Mouse (Mus musculus) embryo, embryonic 10 days (tissue): Measurements from ENCODE around the gene Tmtc4.

Experiments
- DNase-seq: peaks from one replicate; pipeline ENCODE4 v3.0.0-alpha.2; 2015; ENCODE audit warnings: low spot score

The Tmtc4 gene

GRCm38 (mm10) chr14:122974854-122975570 lies 8.8 kb downstream of the Tmtc4 start:
- DNase-seq, result no peak

DNA sequence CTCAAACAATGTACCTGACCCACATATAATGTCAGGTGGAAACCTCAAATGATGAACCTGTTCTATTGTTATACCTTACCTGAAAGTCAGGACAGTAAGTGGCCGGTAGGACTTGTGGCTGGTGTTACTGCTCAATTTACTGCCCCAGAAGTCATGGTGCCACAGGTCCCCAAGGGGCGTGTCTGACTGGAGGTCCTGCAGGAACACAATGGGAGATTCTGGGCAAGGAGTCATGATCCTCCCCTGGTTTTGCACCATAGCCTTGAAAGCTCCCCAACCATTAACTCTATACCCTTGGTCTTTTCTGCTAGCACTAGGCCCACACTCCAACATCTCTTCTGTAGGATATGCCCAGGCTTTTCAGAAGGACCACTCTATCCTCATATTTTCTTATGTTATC lies 10.7 kb downstream of the Tmtc4 start:
- DNase-seq, result no peak

DNA sequence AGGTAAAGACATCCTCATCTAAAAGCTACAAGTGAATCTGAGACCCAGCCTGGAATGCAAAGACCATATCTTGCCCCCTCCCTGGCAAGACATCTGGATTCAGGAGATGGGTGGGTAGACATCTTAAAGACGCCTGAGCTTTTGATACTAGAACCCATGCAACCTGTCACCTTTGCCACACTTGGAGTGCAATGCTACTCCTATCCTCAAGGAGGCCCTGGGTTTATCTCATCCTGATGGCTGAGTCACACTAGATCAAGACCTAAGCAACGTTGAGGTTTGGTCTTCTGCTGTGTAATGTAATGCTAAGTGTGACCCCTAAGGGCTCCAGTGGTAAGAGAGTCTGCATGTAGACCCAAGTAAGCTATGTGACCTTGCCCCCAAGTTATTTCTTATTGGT lies 15.8 kb downstream of the Tmtc4 start:
- DNase-seq, result no peak

- no peak for DNase-seq
Measured at GRCm38 (mm10) chr14:122957941-122958340, 25.9 kb downstream of the Tmtc4 start.

GRCm38 (mm10) chr14:122953331-122953730 lies 30.5 kb downstream of the Tmtc4 start:
- peak; percentile 57 for DNase-seq

- no peak for DNase-seq
Measured at GRCm38 (mm10) chr14:122952556-122952955, 31.3 kb downstream of the Tmtc4 start.

GRCm38 (mm10) chr14:122951676-122952445 lies 32.0 kb downstream of the Tmtc4 start:
- no peak for DNase-seq

GRCm38 (mm10) chr14:122950915-122951314 lies 32.9 kb downstream of the Tmtc4 start:
- DNase-seq, result peak; percentile 42

- DNase-seq, result no peak
Measured at GRCm38 (mm10) chr14:122943475-122943853, 40.4 kb downstream of the Tmtc4 start.

DNA sequence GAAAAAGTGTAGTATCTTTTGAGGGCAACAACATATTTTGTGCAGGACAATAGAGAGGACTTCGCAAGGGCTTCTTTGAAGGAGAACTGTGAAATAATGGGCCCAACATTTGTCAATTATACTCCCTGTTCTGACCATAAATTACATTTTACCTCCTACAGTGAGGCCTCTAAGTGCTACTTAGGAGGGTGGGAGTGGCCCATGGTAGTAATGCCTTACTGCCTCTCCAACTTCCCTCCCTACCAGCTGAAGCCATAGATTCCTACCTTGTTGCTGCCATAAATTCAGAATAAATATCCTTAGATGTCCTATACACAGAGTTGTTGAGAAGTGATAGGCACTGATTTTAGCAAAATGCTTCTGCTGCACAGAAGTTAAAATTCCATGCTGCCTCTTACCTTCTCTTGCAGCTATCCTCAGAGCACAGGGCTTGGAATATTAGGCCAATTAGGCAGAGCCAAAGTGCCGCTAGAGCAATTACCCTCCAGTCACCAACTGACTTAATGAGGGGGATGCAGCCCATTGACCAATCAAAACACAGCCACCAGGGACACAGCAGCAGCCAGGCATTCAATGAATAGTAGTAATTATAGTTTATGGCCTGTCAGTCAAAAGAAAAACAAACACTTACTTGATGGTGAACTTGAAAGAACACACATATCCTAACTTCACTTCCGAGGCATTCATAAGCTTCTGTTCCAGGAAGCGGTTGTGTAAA lies 40.9 kb downstream of the Tmtc4 start:
- DNase-seq, result no peak

DNA sequence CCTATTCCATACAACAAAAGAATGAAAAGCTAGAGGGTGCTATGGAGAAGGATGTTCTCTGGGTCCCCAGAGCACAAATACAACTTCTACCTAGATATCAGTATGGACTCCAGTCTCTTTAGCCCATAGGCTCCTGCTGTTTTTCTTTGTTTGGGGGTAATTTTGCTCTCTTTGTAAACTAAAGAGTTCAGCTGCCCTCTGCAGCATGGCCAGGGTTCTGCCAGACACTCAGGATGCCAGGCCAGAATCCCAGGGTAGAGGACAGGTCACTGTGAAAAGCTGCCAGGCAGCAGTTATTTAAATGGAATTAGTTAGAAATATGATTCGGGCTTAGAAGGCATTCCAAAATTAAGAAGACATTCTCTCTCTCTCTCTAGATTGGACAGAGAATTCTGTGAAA lies 47.4 kb downstream of the Tmtc4 start:
- DNase-seq, result no peak

- DNase-seq, result no peak
Measured at GRCm38 (mm10) chr14:122920011-122920410, 63.8 kb downstream of the Tmtc4 start.

DNA sequence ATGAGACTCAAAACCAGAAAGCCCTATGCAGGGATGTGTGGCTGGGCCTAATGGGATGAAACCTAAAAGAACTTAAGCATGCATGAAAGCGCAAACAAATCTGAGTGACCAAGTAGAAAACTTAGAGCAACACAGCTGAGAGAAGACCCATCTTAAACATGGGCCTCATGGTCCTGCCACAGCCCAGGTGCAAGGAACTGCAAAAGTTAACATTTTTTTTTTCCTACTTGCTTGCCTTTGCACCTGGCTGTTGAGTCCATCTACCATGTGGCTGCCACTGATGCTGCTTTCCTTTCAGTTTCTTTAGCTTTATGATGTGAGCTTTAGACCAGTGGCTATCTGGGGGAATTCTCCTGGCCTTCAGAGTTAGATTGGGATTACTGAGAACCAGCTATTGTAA lies 66.2 kb downstream of the Tmtc4 start:
- no peak for DNase-seq

- no peak for DNase-seq
Measured at GRCm38 (mm10) chr14:122913657-122914056, 70.2 kb downstream of the Tmtc4 start, which contains the start of gene Ggact. TSS of gene Ggact (minus strand) at chr14:122913757.

- DNase-seq, result peak; percentile 71
Measured at GRCm38 (mm10) chr14:122912812-122913498, 70.9 kb downstream of the Tmtc4 start.

GRCm38 (mm10) chr14:122912137-122912536 lies 71.7 kb downstream of the Tmtc4 start:
- no peak for DNase-seq

DNA sequence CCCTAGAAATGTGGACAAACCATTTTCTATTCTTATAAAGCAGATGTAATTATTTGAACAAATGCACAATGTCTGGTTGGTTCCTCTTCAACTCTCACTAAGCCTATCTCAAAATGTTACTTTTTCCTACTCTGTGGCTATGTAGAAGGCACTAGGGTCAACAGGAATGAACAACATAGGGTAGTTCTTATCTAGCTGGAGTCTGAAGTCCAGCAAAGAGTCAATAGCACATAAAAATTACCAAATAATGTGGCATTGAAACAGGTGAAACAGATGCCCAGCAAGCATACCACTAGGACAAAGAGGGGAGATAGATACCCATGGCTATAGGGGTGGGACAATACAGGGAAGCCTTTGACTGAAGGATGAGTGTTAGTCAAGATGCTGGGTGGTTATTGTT lies 72.6 kb downstream of the Tmtc4 start:
- no peak for DNase-seq

GRCm38 (mm10) chr14:122909368-122910091 lies 74.3 kb downstream of the Tmtc4 start:
- no peak for DNase-seq

- no peak for DNase-seq
Measured at GRCm38 (mm10) chr14:122908075-122908474, 75.8 kb downstream of the Tmtc4 start.

GRCm38 (mm10) chr14:122905007-122905406 lies 78.8 kb downstream of the Tmtc4 start:
- no peak for DNase-seq

GRCm38 (mm10) chr14:122903923-122904351 lies 79.9 kb downstream of the Tmtc4 start:
- DNase-seq, result no peak
